Mouse (Mus musculus) lung, adult 2 months (tissue): ENCODE results near the gene Ttll8.

Source experiments
- CTCF ChIP-seq: fragments of 200-500 bp; IDR thresholded peaks from 2 replicates; pipeline ENCODE4 v1.5.1; 2011; ENCODE audit warnings: mild to moderate bottlenecking, low read length, control low read depth; ENCODE audit not compliant: insufficient read depth
- POLR2A ChIP-seq: fragments of 200-500 bp; IDR thresholded peaks from 2 replicates; pipeline ENCODE4 v1.6.1; 2011; ENCODE audit warnings: low read depth, mild to moderate bottlenecking, control low read depth, low read length, borderline replicate concordance; ENCODE audit errors: extremely low read depth

GRCm38 (mm10) chr15:88885376-88885775 is 68.8 kb downstream of the Ttll8 start:
- TF ChIP-seq CTCF (no peak), POLR2A (no peak)
